Mouse (Mus musculus) NIH3T3 (cell line): ENCODE measurements around the gene Nrxn3.
A peak's percentile ranks its signal among the peaks of the same experiment; 100 is the strongest.

ENCODE experiments used
- DNase-seq: peaks from one replicate; pipeline ENCODE4 v3.0.0-alpha.2; 2012; ENCODE audit warnings: low read depth

Nrxn3 gene

GRCm38 (mm10) chr12:89049686-89050085 lies 327.0 kb downstream of the Nrxn3 start:
- DNase-seq: no peak

GRCm38 (mm10) chr12:89072436-89072835 lies 349.8 kb downstream of the Nrxn3 start:
- DNase-seq: no peak

- DNase-seq: no peak
Measured at GRCm38 (mm10) chr12:89073167-89073743, 350.6 kb downstream of the Nrxn3 start.

- no peak for DNase-seq
Measured at GRCm38 (mm10) chr12:89074551-89075295, 352.0 kb downstream of the Nrxn3 start.

GRCm38 (mm10) chr12:89093806-89094479 lies 371.3 kb downstream of the Nrxn3 start:
- DNase-seq: no peak

GRCm38 (mm10) chr12:89097561-89097960 lies 374.9 kb downstream of the Nrxn3 start:
- no peak for DNase-seq

GRCm38 (mm10) chr12:89106029-89106733 lies 383.5 kb downstream of the Nrxn3 start:
- DNase-seq: peak; percentile 31

- no peak for DNase-seq
Measured at GRCm38 (mm10) chr12:89106881-89107584, 384.4 kb downstream of the Nrxn3 start.

GRCm38 (mm10) chr12:89109779-89110335 lies 387.2 kb downstream of the Nrxn3 start:
- no peak for DNase-seq

- DNase-seq: no peak
Measured at GRCm38 (mm10) chr12:89128602-89129001, 405.9 kb downstream of the Nrxn3 start.

GRCm38 (mm10) chr12:89129139-89129907 lies 406.6 kb downstream of the Nrxn3 start:
- no peak for DNase-seq

GRCm38 (mm10) chr12:89134333-89134732 lies 411.7 kb downstream of the Nrxn3 start:
- DNase-seq: peak; percentile 7

- no peak for DNase-seq
Measured at GRCm38 (mm10) chr12:89134774-89135307, 412.2 kb downstream of the Nrxn3 start.

- DNase-seq: no peak
Measured at GRCm38 (mm10) chr12:89148974-89149411, 426.3 kb downstream of the Nrxn3 start.

GRCm38 (mm10) chr12:89149455-89149854 lies 426.8 kb downstream of the Nrxn3 start:
- no peak for DNase-seq

GRCm38 (mm10) chr12:89156086-89156757 lies 433.5 kb downstream of the Nrxn3 start:
- no peak for DNase-seq

- DNase-seq: no peak
Measured at GRCm38 (mm10) chr12:89159353-89159752, 436.7 kb downstream of the Nrxn3 start.

- no peak for DNase-seq
Measured at GRCm38 (mm10) chr12:89174306-89175159, 451.9 kb downstream of the Nrxn3 start.
